Mouse (Mus musculus) kidney, postnatal 0 days (tissue): ENCODE results near the gene Nutm1. TPM values are rescaled to one million over a fixed set of nuclear protein-coding genes. Genes with fewer than 3 reads are reported as not detected.
"Not testable (repeated sequence)": the region's sequence is repeated elsewhere in the genome, so short reads cannot be mapped to it uniquely, and the experiment has no call there.

Experiments used
- ATAC-seq: fragments of 200-750 bp; cut with Nextera tagmentation; replicated peaks from 2 replicates; pipeline ENCODE4 v1.8.0; 2017; ENCODE audit warnings: low read depth, moderate number of reproducible peaks, moderate TSS enrichment, moderate library complexity; ENCODE audit not compliant: low FRiP score
- DNase-seq: peaks from one replicate; pipeline ENCODE4 v3.0.0-alpha.2; 2016; ENCODE audit warnings: low spot score
- H3K27ac ChIP-seq: fragments of 300-500 bp; sonication (generic); 2 replicates; pipeline ENCODE4 v1.5.1; 2014; ENCODE audit warnings: mild to moderate bottlenecking
- H3K27me3 ChIP-seq: fragments of 300-500 bp; sonication (generic); 2 replicates; pipeline ENCODE4 v1.6.1; 2014; ENCODE audit warnings: low read length, mixed read lengths; ENCODE audit not compliant: insufficient read depth
- H3K36me3 ChIP-seq: fragments of 300-500 bp; sonication (generic); 2 replicates; pipeline ENCODE4 v1.6.1; 2014; ENCODE audit warnings: low read length, mixed read lengths; ENCODE audit not compliant: insufficient read depth
- H3K4me1 ChIP-seq: fragments of 300-500 bp; sonication (generic); replicated peaks from 2 replicates; pipeline ENCODE4 v1.6.1; 2014; ENCODE audit warnings: antibody characterized with exemption, low read length, mixed read lengths; ENCODE audit not compliant: insufficient read depth
- H3K4me2 ChIP-seq: fragments of 300-500 bp; sonication (generic); 2 replicates; pipeline ENCODE4 v1.6.1; 2014; ENCODE audit warnings: mild to moderate bottlenecking, low read length, moderate library complexity, mixed read lengths
- H3K4me3 ChIP-seq: fragments of 300-500 bp; sonication (generic); replicated peaks from 2 replicates; pipeline ENCODE4 v1.5.1; 2014; ENCODE audit warnings: low read depth, low read length
- H3K9ac ChIP-seq: fragments of 300-500 bp; sonication (generic); 2 replicates; pipeline ENCODE4 v1.6.1; 2014; ENCODE audit warnings: low read depth, low read length
- H3K9me3 ChIP-seq: fragments of 300-500 bp; sonication (generic); replicated peaks from 2 replicates; pipeline ENCODE4 v1.6.1; 2016; ENCODE audit warnings: low read length, inconsistent platforms, mixed read lengths
- CTCF ChIP-seq: IDR thresholded peaks from 2 replicates; pipeline ENCODE4 v1.5.1; 2016; ENCODE audit warnings: antibody characterized with exemption, low read depth, mild to moderate bottlenecking, moderate library complexity
- WGBS: fragments of 180-500 bp; shearing (Covaris S2); extraction: QIAGEN DNeasy Blood & Tissue Kit; methylation state at CpG from one replicate; pipeline ENCODE4 v1.1.7; 2014; 5-methylcytosine and 5-hydroxymethylcytosine counted together
- polyA plus RNA-seq: library from polyadenylated mRNA; unstranded; fragments of >200 nt; fragmentation: Nextera tagmentation; extraction: Ambion mirVana; gene quantifications from 2 replicates; pipeline ENCODE4 v1.2.1, GENCODE M21; 2015

Nutm1 gene
- polyA plus RNA-seq, 1 experiment from 2014 or later = 0.05 TPM

- no peaks in the 10 kb centered on the region for H3K9me3 ChIP-seq
- no peak overlapping the region for H3K9ac ChIP-seq
- TF ChIP-seq CTCF = no peak
- 66% methylated on average over 4 of the region's 4 CpGs for WGBS
- no peak overlapping the region for H3K4me3 ChIP-seq
- H3K4me1 ChIP-seq = no peaks in the 10 kb centered on the region
- no peaks in the 10 kb centered on the region for H3K27me3 ChIP-seq
- H3K27ac ChIP-seq = no peak overlapping the region
- H3K36me3 ChIP-seq = no peaks in the 10 kb centered on the region
- DNase-seq (no peak), ATAC-seq (no peak)
- H3K4me2 ChIP-seq = no peak overlapping the region
These were observed 28.0 kb upstream of the Nutm1 start for GRCm38 (mm10) chr2:112287059-112287458.

GRCm38 (mm10) chr2:112286062-112286461, 27.0 kb upstream of the Nutm1 start:
- not testable (repeated sequence) for H3K4me2 ChIP-seq, DNase-seq, H3K9me3 ChIP-seq, H3K27ac ChIP-seq, ATAC-seq, H3K4me3 ChIP-seq, H3K9ac ChIP-seq, H3K27me3 ChIP-seq, H3K36me3 ChIP-seq, H3K4me1 ChIP-seq
- 88% methylated on average over 1 of the region's 1 CpGs for WGBS

- Histone ChIP-seq H3K27me3 (no peaks in the 10 kb centered on the region), H3K4me3 (peak overlapping the region; percentile 47), H3K4me1 (no peaks in the 10 kb centered on the region), H3K36me3 (no peaks in the 10 kb centered on the region), H3K9ac (peak overlapping the region; percentile 67), H3K27ac (no peak overlapping the region), H3K4me2 (peak overlapping the region; percentile 90), H3K9me3 (no peaks in the 10 kb centered on the region)
- DNase-seq (no peak), ATAC-seq (no peak)
- 49% methylated on average over 6 of the region's 6 CpGs for WGBS
- no peak for TF ChIP-seq CTCF
These were observed 25.9 kb upstream of the Nutm1 start for GRCm38 (mm10) chr2:112285031-112285390.

- Histone ChIP-seq H3K9ac (peak overlapping the region; percentile 67), H3K36me3 (no peaks in the 10 kb centered on the region), H3K27me3 (no peaks in the 10 kb centered on the region), H3K4me3 (peak overlapping the region; percentile 47), H3K4me2 (peak overlapping the region; percentile 90), H3K4me1 (no peaks in the 10 kb centered on the region), H3K27ac (no peak overlapping the region), H3K9me3 (no peaks in the 10 kb centered on the region)
- peak; percentile 90 for DNase-seq
- TF ChIP-seq CTCF = no peak
- peak; percentile 95 for ATAC-seq
- WGBS = 0% methylated on average over 21 of the region's 21 CpGs
These were observed 25.4 kb upstream of the Nutm1 start for GRCm38 (mm10) chr2:112284363-112285030.

- no peak overlapping the region for H3K27ac ChIP-seq
- H3K27me3 ChIP-seq = no peaks in the 10 kb centered on the region
- H3K4me3 ChIP-seq = no peak overlapping the region
- no peak overlapping the region for H3K4me2 ChIP-seq
- 68% methylated on average over 1 of the region's 1 CpGs for WGBS
- ATAC-seq = no peak
- H3K36me3 ChIP-seq = no peaks in the 10 kb centered on the region
- no peak for TF ChIP-seq CTCF
- H3K9me3 ChIP-seq = no peaks in the 10 kb centered on the region
- no peak overlapping the region for H3K9ac ChIP-seq
- no peak for DNase-seq
- no peaks in the 10 kb centered on the region for H3K4me1 ChIP-seq
These were observed 23.8 kb upstream of the Nutm1 start for GRCm38 (mm10) chr2:112282846-112283245.

- Histone ChIP-seq H3K9me3 (no peaks in the 10 kb centered on the region), H3K9ac (no peak overlapping the region), H3K36me3 (no peaks in the 10 kb centered on the region), H3K27ac (no peak overlapping the region), H3K4me3 (no peak overlapping the region), H3K4me2 (no peak overlapping the region), H3K4me1 (no peaks in the 10 kb centered on the region), H3K27me3 (no peaks in the 10 kb centered on the region)
- DNase-seq (no peak), ATAC-seq (no peak)
- TF ChIP-seq CTCF = no peak
- WGBS = 91% methylated on average over 3 of the region's 3 CpGs
These were observed 17.8 kb upstream of the Nutm1 start for GRCm38 (mm10) chr2:112276870-112277269.

- Histone ChIP-seq H3K4me3 (no peak overlapping the region), H3K4me1 (0 out of 2 replicates have a peak, but pooled peaks cover under 1% of the 10 kb centered on the region), H3K4me2 (no peak overlapping the region), H3K36me3 (no peaks in the 10 kb centered on the region), H3K9me3 (no peaks in the 10 kb centered on the region), H3K9ac (no peak overlapping the region), H3K27ac (no peak overlapping the region), H3K27me3 (no peaks in the 10 kb centered on the region)
- ATAC-seq = no peak
- no peak for DNase-seq
- no peak for TF ChIP-seq CTCF
- WGBS = 89% methylated on average over 6 of the region's 6 CpGs
These were observed 14.4 kb upstream of the Nutm1 start for GRCm38 (mm10) chr2:112273474-112273873.
